Mouse (Mus musculus): ENCODE data around the gene Sds.

Sds gene

GRCm38 (mm10) chr5:120440733-120441132 is 35.6 kb upstream of the Sds start:
- peak; percentile 94 for DNase-seq

- no peak for DNase-seq
These were observed 29.0 kb upstream of the Sds start for GRCm38 (mm10) chr5:120447305-120447704.

GRCm38 (mm10) chr5:120454756-120455337 is 21.5 kb upstream of the Sds start:
- DNase-seq: no peak

- no peak for DNase-seq
These were observed 20.1 kb upstream of the Sds start for GRCm38 (mm10) chr5:120456253-120456652.

DNA sequence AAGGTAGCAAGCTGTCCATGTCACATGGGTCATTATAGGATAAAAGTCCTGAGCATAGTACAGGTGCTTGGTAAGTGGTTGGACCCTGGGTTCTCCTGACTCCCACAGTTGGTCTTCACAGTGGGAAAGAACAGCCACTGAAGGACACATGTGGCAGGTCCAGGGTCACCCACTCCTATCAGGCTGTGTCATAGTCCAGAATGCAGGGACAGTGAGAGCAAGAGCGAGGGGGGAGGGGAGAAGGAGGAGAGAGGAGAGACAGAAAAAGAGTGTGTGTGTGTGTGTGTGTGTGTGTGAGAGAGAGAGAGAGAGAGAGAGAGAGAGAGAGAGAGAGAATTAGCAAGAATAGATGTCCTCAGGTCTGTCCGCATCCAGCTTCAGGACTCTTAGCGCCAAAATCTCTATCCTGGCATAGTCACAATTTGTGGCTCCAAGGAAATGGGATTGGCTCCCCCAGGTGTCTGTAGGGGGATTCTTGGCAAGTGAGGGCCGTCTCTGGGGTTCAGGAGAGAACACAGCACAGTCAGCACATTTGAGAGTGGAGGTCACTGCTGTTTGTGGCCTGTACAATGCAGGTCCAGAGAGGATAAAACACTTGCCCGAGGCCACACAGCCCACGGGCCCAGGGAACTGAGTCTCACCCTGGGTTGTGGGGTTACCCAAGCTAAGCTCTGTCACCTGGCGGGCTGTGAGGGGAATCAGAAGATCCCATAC is 19.3 kb upstream of the Sds start:
- DNase-seq: no peak

DNA sequence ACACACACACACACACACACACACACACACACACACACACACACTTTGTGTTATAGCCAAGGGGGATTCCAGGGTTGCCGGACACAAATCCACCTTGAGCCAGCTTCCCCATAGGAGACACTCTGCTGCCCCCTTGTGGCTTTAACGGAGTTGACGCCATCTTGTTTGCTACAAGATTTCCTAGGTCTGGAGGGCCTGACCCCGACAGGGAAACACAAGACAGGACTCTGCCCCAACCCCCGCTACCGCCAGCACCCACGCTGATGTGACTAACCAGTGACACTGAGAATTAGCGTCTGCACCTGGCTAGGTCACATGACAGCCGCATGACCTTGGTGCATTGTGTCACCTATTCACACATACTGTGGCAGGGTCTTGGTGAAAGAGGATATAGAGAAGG is 18.7 kb upstream of the Sds start:
- DNase-seq: peak; percentile 94

DNA sequence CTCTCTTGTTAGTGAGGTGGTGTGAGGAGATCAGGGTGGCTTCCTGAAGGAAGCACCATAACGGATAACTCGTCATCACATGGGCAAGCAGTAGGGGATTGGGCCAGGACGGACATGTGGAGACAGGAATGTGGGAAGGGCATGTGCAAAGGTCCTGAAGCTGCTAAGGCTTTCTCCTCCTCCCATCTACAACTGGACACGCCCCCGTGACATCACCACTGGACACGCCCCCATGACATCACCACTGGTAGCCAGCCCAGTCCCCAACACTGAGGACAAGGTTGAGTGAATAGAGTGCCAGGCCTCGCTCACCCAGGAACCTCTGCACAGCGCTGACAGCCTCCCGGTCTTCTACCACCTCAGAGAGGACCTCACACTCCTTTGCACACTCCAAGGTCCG is 17.2 kb upstream of the Sds start:
- DNase-seq: no peak

DNA sequence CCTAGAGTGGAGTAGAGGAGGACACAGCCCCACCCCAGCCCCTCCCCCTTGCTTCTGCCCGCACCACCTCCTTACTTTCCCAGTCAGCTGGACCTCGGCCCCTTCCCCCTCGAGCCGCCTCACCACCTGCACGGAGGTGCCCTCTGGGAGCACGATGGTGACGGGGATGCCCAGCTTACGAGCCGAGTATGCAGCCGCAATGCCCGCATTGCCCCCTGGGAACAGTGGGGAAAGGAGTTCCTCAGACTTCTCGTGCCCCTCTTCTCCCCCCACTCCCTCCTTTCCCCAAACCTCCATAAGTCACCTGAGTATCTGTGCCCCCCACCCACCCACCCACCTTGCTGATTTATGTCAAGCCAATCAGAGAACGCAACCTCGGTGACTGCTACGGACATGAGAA is 14.4 kb upstream of the Sds start:
- no peak for DNase-seq

- DNase-seq: no peak
These were observed 12.0 kb upstream of the Sds start for GRCm38 (mm10) chr5:120464321-120464720.

DNA sequence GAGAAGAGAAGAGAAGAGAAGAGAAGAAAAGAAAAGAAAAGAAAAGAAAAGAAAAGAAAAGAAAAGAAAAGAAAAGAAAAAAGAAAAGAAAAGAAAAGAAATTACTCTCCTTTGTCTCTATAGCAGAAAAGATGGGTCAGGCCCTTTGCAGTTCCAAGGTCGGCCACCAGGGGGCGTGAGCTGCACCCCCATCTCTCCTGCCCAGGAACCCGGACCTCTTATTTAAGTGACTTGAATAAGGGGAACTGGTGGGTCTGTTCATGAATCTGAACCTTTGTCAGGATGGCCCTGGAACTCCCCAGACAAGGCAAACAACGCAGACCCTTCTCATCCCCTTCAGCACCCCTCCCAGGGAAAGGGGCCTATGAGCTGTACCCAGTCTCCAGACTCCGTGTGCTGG is 11.3 kb upstream of the Sds start:
- no peak for DNase-seq

GRCm38 (mm10) chr5:120465860-120466259 is 10.5 kb upstream of the Sds start:
- DNase-seq: no peak

GRCm38 (mm10) chr5:120467026-120467425 is 9.3 kb upstream of the Sds start:
- DNase-seq: peak; percentile 36

GRCm38 (mm10) chr5:120468336-120468735 is 8.0 kb upstream of the Sds start:
- no peak for DNase-seq

DNA sequence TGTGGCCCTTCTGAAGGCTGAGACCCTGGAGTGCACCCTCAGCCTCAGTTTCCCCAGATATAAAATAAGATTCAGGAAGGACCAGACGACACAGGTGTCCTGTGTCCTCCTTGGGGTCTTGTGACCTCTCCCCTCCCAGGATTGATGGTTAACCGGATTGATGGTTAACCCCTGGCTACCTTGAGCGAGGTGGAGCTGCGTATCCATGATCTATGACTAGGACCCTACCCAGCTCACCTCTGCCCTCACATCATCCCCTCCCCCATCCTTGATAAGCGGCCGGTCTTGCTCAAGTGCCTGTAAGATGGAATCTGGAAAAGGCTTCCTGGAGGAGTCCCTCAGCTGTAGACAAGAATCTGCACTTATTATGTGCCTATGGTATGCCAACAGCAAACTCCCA is 7.5 kb upstream of the Sds start:
- no peak for DNase-seq

GRCm38 (mm10) chr5:120471538-120471937 is 4.8 kb upstream of the Sds start:
- no peak for DNase-seq

DNA sequence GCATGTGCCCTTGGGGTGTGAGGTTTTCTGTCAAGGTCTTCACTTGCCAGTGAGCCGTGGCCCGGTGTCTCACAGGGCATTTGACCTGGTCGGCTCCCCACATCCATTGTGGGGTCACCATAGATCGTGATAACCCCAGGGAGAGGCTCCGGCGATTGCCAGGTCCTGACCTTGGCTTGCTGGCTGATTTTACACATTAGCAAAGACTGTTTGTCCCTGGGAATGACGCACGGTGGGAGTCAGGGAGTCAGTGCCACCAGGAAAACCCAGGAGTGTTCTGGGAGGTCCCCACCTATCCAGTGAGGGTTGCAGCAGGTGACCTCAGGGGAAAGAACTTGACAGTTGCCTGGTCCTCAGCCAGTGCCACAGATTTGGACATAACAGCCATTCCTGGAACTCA is 3.6 kb upstream of the Sds start, which contains the start of gene Sdsl:
Sdsl (minus strand) TSS at position 41 of the 400 bp plus-strand sequence.
- no peak for DNase-seq

DNA sequence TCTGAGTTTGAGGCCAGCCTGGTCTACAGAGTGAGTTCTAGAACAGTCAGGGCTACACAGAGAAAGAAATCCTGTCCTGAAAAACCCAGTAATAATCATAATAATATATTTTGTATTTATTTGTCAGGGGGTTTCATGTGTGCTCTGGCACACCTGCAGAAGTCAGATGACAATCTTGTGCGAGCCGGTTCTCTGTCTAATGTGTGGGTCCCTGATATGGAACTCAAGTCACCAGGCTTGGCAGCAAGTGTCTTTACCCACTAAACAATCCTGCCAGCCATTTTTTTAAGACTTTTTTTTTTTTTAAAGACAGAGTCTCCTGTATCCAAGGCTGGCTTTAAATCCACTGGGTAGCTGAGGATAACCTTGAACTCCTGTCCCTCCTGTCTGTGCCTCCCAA is 3.0 kb upstream of the Sds start:
- no peak for DNase-seq

GRCm38 (mm10) chr5:120475861-120476260 is 465 bp upstream of the Sds start:
- DNase-seq: no peak

DNA sequence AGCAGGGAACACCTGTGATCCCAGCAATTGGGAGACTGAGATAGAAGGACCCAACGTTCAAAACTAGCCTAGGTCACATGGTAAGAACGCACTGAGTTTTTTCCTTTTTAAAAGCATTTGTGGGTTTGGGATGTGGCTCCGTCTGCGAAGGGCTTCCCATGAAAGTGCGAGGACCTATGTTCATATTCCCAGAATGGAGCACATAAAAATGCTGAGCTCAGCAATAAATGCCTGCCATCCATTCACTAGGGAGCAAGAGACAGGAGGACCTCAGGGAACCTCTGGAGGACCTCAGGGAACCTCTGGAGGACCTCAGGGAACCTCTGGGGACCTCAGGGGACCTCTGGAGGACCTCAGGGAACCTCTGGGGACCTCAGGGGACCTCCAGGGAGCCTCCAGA is 1.7 kb downstream of the Sds start:
- DNase-seq: no peak

GRCm38 (mm10) chr5:120479538-120479937 is 3.2 kb downstream of the Sds start:
- no peak for DNase-seq

DNA sequence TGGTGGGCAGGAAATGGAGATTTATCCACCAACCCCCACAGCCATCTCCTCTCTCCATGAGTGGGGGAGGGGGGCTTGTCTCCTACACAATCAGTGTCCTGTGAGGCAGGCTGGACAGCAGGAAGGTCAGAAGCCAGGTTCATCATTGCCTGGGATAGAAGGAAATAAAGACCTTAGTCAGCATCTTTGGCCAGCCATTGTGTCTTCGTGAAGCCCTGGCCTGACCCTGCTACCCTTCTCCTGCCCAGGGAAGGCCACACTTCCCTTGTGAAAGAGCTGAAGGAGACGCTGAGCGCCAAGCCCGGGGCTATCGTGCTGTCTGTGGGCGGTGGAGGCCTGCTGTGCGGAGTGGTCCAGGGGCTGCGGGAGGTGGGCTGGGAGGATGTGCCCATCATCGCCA is 4.9 kb downstream of the Sds start:
- no peak for DNase-seq

GRCm38 (mm10) chr5:120483399-120483798 is 7.1 kb downstream of the Sds start:
- no peak for DNase-seq

DNA sequence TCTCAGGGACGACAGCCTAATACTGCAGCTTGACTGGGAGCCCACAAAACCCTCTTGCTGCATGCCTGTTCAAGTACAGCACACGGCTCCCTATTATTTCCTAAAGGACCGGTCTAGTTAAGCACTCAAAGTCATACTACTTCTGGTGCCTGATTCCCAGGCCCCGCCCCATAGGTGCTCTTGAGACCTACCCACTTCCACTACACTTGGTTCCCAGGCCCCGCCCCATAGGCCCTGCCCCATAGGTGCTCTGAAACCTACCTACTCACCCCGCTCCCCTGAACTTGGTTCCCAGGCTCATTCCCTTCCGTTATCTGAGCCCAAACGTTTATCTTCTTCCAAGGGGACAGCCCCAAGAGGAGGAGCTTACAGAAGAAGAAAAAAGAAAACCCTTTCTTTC is 11.5 kb downstream of the Sds start:
- DNase-seq: no peak

GRCm38 (mm10) chr5:120490679-120491192 is 14.4 kb downstream of the Sds start:
- DNase-seq: no peak

DNA sequence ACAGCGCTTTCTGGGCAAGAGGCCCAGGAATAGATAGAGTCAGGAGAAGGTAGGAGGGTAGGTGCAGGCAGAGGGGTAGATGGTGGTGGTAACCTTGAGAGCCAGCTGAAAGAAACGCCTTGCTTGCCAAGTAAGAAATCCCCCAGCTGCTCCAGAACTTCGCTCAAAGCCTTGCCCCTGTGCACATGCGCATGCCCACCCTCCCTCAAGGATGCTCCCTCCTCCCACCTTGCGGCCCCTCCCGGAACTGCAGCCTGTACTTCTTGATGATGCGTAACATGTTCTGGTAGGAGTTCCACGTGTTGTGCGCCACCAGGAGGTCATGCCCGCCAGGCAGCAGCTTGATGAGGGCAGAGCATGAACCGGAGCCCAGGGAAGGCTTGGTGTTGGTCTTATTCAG is 16.1 kb downstream of the Sds start:
- peak; percentile 48 for DNase-seq
